Mouse (Mus musculus): ENCODE data around the gene Apoc4.

The Apoc4 gene

GRCm38 (mm10) chr7:19681202-19681694, at the start of gene Apoc4, which contains the start of gene Gm44805:
Gene Apoc4 (minus strand): TSS chr7:19681479.
Gene Gm44805 (minus strand): TSS chr7:19681423.
- no peak for DNase-seq (ENCODE audit: low spot score)

- no peak for DNase-seq (ENCODE audit: low spot score)
These were observed 45.3 kb upstream of the Apoc4 start for GRCm38 (mm10) chr7:19726541-19726940.

DNA sequence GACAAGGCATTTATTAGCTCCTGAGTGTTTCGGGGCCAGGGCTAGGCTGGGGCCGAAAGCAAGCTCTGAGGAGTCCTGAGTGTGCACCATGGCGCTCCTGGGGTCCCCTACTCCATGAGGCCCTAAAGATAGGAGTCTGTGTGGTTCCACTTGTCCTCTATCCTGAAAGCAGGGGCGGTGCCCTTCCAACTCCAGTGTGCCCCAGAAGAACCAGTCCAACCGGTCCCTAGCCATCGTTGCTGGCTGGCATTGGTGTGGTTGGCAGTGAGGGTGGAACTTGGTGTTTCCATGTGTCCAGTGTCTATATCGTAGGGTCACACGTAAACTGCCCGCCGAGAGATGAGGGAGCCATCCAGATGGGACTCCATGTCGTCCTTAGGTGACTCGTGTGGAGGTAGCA, 42.9 kb upstream of the Apoc4 start:
- DNase-seq (ENCODE audit: low spot score) = no peak

DNA sequence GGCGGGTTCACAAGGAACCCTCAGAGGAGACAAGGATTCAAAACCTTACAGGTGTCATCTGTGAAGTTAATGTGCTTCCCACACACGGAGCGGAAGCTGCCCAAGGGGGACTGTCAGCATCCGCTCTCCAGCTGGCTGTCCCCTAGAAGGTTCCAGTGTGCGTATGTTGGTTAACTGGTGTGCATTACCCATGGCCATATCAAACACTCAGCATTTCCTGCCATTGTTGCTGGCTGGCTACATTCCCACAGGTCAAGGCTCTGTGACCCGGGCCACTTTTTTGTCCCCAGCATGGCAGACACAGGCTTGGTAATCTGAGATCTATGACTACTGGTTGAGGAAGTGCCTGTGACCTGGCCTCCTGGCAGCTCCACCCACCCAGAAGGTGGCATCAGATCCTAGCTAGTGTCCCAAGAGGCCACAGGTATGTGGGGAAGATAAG, 41.5 kb upstream of the Apoc4 start:
- no peak for DNase-seq (ENCODE audit: low spot score)

- no peak for DNase-seq (ENCODE audit: low spot score)
These were observed 37.9 kb upstream of the Apoc4 start for GRCm38 (mm10) chr7:19719200-19719599.

DNA sequence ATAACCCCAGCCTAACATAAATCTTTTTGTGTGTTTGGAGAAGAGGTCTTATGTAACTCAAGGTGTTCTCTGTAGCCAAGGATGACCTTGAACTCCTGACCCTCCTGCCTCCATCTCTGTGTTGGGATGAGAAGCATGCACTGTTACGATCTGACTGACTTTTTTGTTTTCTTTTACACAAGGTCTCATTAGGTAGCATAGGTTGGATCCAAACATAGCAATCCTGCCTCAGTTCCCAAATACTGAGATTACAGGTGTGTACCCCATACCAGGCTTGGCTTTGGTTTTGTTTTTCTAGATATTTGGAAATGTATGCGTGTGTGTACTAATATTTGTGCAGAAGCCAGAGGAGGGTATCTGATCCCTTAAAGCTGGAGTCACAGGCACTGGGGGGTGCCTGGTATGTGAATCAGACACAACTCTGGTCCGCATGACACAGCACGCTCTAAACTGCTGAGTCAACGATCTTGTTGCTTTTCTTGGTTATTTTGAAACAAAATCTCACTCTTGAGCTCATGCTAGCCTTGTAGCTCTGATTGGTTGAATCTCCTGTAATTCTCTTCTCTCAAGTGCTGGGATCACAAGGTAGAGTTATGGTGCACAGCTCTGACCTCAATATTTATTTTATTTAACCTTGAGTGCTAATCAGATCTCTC, 37.1 kb upstream of the Apoc4 start:
- no peak for DNase-seq (ENCODE audit: low spot score)

DNA sequence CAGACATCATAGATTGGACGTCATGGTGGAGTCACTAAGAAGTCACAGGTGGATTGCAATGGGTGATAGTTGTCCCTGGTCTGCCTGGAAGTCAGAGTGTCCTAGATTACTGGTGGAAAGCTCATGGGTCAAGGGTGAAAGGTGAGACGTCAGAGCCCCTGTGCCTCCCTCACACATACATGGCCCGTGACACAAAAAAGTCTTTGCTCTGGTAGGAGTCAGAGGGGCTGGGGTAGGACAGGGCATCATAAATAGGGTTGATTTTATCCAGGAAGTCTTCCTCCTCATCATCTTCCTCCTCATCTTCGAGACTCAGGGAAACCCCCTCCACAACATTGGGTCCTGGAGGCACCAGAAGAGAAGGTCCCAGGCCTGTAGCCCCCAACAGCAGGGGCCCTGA, 36.1 kb upstream of the Apoc4 start:
- no peak for DNase-seq (ENCODE audit: low spot score)

DNA sequence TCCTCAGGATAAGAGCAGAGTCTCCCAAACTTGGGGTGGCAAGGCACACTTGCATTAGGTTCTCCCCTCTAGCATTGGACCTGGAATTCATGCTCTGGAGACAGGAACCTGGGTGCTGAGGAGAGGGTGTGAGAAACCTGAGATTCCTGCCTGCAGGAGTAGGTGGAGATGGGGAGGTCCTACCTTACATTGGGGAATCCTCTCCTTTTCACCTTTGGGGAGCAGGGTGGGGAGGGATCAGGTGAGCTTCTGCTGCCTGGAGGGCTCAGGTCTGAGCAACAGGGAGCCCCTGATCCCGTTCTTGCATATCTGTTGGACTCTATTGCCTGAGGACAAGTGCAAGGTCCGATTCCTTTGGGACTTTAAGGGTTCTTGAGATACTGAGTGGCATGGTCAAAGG, 35.5 kb upstream of the Apoc4 start:
- DNase-seq (ENCODE audit: low spot score) = no peak

- no peak for DNase-seq (ENCODE audit: low spot score)
These were observed 34.9 kb upstream of the Apoc4 start for GRCm38 (mm10) chr7:19716055-19716682.

DNA sequence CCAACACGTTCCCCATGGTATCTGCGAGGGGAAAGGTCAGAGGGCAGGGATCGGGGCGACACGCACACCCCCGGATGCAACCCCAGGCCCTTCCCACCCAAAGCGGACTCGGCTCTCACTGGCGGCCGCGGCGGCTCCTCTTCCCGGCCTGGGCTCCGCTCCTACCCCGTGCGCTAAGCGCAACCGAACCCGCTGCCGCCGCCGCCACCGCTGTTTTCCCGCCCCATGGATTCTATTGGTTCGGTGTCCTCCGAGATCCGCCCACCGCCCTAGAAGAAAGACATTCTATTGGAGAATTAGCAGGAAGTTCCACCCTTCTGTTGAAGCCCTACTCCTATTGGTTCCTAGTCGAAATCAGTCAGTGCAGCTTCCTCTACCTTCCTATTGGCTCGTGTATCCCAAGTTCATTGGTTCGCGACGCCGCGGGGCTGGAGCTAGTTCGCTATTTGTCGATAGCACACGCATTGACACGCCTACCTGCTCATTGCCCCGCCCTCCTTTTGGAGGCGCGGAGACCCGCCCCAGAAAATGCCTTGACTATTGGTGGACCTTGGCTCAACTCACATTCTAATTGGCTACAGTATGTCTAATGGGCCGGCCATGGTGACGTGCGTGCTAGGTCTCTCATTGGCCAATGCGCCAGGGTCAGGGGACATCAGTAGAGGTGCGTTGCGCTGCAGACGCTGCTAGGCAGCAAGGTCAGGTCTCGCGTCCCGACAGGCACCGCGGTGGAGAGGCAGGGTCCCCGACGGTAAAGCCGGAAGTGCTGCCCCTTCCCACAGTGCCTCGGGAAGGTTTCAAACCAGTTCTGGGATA, 34.2 kb upstream of the Apoc4 start, which contains the start of gene Tomm40:
Gene Tomm40 (minus strand): TSS at position 200 of the 816 bp plus-strand sequence.
- DNase-seq (ENCODE audit: low spot score) = peak; percentile 88

DNA sequence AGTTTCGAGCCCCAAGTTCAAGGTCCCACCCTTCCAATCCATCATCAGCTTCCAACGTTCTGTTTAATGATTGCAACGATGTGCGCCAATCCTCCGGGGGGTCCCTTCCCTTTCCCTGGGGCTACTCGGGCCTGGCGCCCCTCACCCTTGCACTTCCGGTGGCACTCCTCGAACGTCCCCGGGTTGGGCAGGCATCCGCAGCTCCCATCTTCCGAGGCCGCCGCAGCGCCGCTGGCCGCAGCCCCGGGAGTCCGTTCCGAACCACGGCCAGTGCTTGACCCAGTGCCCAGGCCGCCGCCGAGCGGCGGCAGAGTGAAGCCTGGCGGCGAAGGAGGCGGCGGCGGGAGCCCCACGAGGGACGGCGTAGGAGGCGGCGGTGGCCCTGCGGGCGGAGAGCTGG, 33.6 kb upstream of the Apoc4 start:
- DNase-seq (ENCODE audit: low spot score) = no peak

DNA sequence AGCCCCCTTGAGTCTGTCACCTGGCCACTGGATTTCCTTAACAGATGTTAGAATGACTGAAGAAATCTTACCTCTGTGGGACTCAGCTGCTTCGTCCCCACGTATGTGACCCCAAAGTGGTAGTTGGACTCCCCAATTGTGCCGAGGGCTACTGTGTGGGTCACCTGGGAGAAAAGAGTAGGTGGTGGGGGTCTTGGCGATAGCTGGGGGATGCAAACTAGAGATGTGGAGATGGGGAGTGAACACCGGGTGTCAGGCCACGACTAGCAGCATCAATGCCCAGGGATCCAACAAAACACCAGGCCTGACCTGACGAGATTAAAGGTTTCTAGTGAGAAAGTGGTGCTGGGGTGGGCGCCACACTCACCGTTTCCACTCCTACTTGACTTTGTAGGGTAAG, 32.3 kb upstream of the Apoc4 start:
- DNase-seq (ENCODE audit: low spot score) = no peak

DNA sequence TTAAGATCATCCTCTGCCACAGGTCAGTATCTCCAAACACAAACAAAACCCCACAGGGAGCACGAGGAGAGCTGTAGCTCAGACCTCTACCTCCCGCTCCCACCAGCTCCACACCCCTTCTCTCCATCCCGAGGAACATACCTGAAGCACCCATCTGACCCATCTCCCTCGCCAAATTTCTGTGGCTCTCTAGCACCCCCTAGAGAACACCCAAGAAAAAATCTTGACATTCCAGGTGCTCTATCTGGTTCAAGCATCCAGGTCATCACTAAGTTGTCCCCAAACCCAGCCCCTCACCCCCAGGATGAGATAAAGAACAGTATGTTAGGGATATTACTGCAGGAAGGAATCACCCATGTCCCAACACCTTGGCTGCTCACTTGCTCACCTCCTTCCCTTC, 31.9 kb upstream of the Apoc4 start:
- DNase-seq (ENCODE audit: low spot score) = no peak

- DNase-seq (ENCODE audit: low spot score) = no peak
These were observed 31.1 kb upstream of the Apoc4 start for GRCm38 (mm10) chr7:19712414-19712813.

DNA sequence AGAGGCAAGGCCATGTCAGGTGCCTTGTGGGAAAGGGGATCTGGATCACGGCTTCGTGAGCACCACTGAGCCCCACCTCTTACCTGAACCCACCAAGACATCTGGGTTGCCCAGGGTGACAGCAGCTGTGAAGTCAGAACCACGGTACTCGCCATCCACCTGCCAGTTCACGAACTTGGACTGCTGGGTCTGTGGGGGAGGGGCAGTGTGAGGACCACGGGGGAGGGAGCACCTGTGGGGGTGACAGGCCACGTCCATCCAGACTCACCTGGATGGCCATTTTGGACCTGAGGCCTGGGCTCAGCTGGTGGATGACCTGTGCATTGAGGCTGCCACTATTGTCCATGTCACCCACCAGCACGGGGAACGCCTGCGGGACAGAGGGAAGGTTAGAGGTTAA, 29.4 kb upstream of the Apoc4 start:
- DNase-seq (ENCODE audit: low spot score) = no peak

- no peak for DNase-seq (ENCODE audit: low spot score)
These were observed 24.0 kb upstream of the Apoc4 start for GRCm38 (mm10) chr7:19705271-19705670.

- DNase-seq (ENCODE audit: low spot score) = no peak
These were observed 23.2 kb upstream of the Apoc4 start for GRCm38 (mm10) chr7:19704475-19704874.

- no peak for DNase-seq (ENCODE audit: low spot score)
These were observed 21.7 kb upstream of the Apoc4 start for GRCm38 (mm10) chr7:19702859-19703555.

- DNase-seq (ENCODE audit: low spot score) = no peak
These were observed 19.9 kb upstream of the Apoc4 start for GRCm38 (mm10) chr7:19701069-19701761.

DNA sequence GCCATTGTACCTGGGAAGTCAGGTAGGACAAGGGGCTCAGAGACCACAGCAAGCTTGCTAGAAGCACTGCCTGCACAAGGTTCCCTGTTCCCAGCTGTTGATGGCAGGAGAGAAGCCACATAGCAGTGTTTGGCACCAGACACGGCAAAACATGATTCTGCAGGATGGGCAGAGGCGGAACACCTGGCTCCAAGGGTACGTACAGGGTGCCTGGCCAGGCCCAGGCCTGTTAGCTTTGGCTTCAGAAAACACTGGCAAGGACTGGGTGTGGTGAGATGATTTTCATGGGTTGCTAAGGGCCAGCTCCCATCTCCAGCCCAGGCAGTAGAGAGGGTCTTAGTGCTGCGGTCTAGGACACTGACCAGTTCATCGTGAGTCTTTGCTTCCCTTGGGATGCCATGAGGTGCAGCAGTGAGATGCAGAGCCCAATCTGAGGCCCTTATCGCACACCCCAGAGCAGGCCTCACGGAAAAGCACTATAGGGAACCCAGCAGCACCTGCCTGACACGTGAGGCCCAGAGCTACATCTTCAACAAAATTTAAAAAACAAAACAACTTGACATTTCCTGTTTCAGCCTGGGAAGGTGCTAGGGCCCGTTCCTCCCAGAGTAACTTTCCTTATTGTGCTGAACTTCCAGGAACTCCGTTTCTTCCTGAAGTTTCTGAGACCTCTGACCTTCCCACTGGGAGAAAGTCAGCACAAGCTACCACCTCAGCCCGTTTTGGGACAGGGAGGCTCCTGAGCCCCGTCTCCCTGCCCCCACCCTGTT, 19.2 kb upstream of the Apoc4 start:
- no peak for DNase-seq (ENCODE audit: low spot score)

DNA sequence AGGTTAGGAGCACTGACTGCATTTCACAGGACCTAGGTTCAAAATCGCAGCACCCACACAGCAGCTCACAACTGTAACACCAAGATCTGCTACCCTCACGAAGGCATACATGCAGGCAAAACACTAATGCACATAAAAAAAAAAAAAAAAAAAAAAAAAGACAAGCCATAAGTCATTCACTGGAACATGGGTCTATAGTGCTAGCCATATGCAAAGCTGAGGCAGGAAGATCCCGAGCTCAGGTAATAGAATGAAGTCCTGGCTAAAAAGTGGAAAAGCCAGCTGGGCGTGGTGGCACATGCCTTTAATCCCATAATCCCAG, 18.5 kb upstream of the Apoc4 start:
- DNase-seq (ENCODE audit: low spot score) = no peak
